Comparison of ENCODE assay signal across 13 mouse cellular contexts in genomic region chr2:173187182-173187855, GRCm38 (mm10). TPM values are rescaled to one million over a fixed set of nuclear protein-coding genes. Genes with fewer than 3 reads are reported as not detected.
A peak's percentile ranks its signal among the peaks of the same experiment; 100 is the strongest.
DNase-seq lines count a peak whose midpoint lies in the region; ATAC-seq lines count a peak whose summit lies in the region.
"Had no signal": no experiment of that assay in that cellular context is flagged by ENCODE, and none has a peak within 500 bp of the region (broad histone marks: within the 10 kb centered on the region; RNA-seq: fewer than 3 reads in every experiment).

No protein-coding gene starts in this region.

- no peaks in the 10 kb centered on the region for H3K36me3 ChIP-seq in midbrain, embryonic 10.5 days
- no peaks in the 10 kb centered on the region for H3K36me3 ChIP-seq in midbrain, embryonic 16.5 days (ENCODE audit: control insufficient read depth, insufficient read depth, low read length)
- no peaks in the 10 kb centered on the region for H3K36me3 ChIP-seq in embryonic facial prominence, embryonic 15.5 days
- no peaks in the 10 kb centered on the region for H3K36me3 ChIP-seq in limb, embryonic 11.5 days (ENCODE audit: control insufficient read depth, insufficient read depth, low read length)
- H3K36me3 ChIP-seq in stomach, embryonic 14.5 days (ENCODE audit: control insufficient read depth, insufficient read depth, low read length): no peaks in the 10 kb centered on the region
- no peaks in the 10 kb centered on the region for H3K36me3 ChIP-seq in hindbrain, embryonic 12.5 days
- H3K36me3 ChIP-seq: hindbrain, embryonic 15.5 days; limb, embryonic 15.5 days had no signal

- no peak overlapping the region for H3K9ac ChIP-seq in midbrain, embryonic 16.5 days (ENCODE audit: low read depth, low read length)
- H3K9ac ChIP-seq in embryonic facial prominence, embryonic 15.5 days: no peak overlapping the region
- no peak overlapping the region for H3K9ac ChIP-seq in limb, embryonic 11.5 days (ENCODE audit: low read length)
- no peak overlapping the region for H3K9ac ChIP-seq in stomach, embryonic 14.5 days (replicated peaks; ENCODE audit: low read depth, low read length)
- H3K9ac ChIP-seq in hindbrain, embryonic 12.5 days: no peak overlapping the region
- H3K9ac ChIP-seq: hindbrain, embryonic 15.5 days; limb, embryonic 15.5 days had no signal

- H3K27me3 ChIP-seq in midbrain, embryonic 10.5 days (ENCODE audit: low read depth, poor library complexity, severe bottlenecking): peaks cover 11% of the 10 kb centered on the region
- no peaks in the 10 kb centered on the region for H3K27me3 ChIP-seq in midbrain, embryonic 16.5 days (ENCODE audit: control insufficient read depth, insufficient read depth, low read depth, low read length)
- H3K27me3 ChIP-seq in embryonic facial prominence, embryonic 15.5 days: peaks cover 9% of the 10 kb centered on the region; the same call in 1 of the 2 replicates
- H3K27me3 ChIP-seq in limb, embryonic 11.5 days (ENCODE audit: control insufficient read depth, insufficient read depth, low read length): 0 out of 2 replicates have a peak, but pooled peaks cover 2% of the 10 kb centered on the region
- H3K27me3 ChIP-seq in stomach, embryonic 14.5 days (ENCODE audit: control insufficient read depth, insufficient read depth, low read length): no peaks in the 10 kb centered on the region
- peaks cover 11% of the 10 kb centered on the region; the same call in 1 of the 2 replicates for H3K27me3 ChIP-seq in hindbrain, embryonic 12.5 days
- H3K27me3 ChIP-seq: hindbrain, embryonic 15.5 days had no signal

- DNase-seq in midbrain, embryonic 10.5 days (ENCODE audit: low spot score): peak; percentile 9
- peak; percentile 21 for DNase-seq in limb, embryonic 11.5 days (ENCODE audit: low spot score)
- DNase-seq in Muller cell, postnatal 12 days (ENCODE audit: inconsistent ontology term): no peak
- no peak for DNase-seq in layer of hippocampus, postnatal 14 days (ENCODE audit: low spot score in 2 of 2)
- DNase-seq: right cerebral cortex, postnatal 25 days had no signal

- WGBS in midbrain, embryonic 10.5 days: 35% methylated on average over 8 of the region's 8 CpGs
- 34% methylated on average over 8 of the region's 8 CpGs for WGBS in midbrain, embryonic 16.5 days
- WGBS in embryonic facial prominence, embryonic 15.5 days: 40% methylated on average over 8 of the region's 8 CpGs
- WGBS in limb, embryonic 11.5 days: 24% methylated on average over 8 of the region's 8 CpGs
- 45% methylated on average over 8 of the region's 8 CpGs for WGBS in stomach, embryonic 14.5 days
- 42% methylated on average over 8 of the region's 8 CpGs for WGBS in hindbrain, embryonic 12.5 days

- peaks cover 3% of the 10 kb centered on the region; the same call in 1 of the 2 replicates for H3K4me1 ChIP-seq in midbrain, embryonic 10.5 days
- no peaks in the 10 kb centered on the region for H3K4me1 ChIP-seq in midbrain, embryonic 16.5 days (ENCODE audit: control insufficient read depth, insufficient read depth, low read length)
- peaks cover 11% of the 10 kb centered on the region for H3K4me1 ChIP-seq in embryonic facial prominence, embryonic 15.5 days
- H3K4me1 ChIP-seq in limb, embryonic 11.5 days (ENCODE audit: control insufficient read depth, insufficient read depth, low read length): no peaks in the 10 kb centered on the region
- peaks cover 6% of the 10 kb centered on the region for H3K4me1 ChIP-seq in stomach, embryonic 14.5 days (ENCODE audit: control insufficient read depth, insufficient read depth, low read length)
- H3K4me1 ChIP-seq in hindbrain, embryonic 12.5 days: 0 out of 2 replicates have a peak, but pooled peaks cover 4% of the 10 kb centered on the region
- H3K4me1 ChIP-seq: hindbrain, embryonic 15.5 days had no signal

- no peak for ATAC-seq in midbrain, embryonic 16.5 days
- ATAC-seq in embryonic facial prominence, embryonic 15.5 days (ENCODE audit: insufficient number of reproducible peaks, low FRiP score, low TSS enrichment, low read depth): 0 out of 2 replicates have a peak, but pooled peaks have one; percentile 17
- no peak for ATAC-seq in limb, embryonic 11.5 days (ENCODE audit: insufficient number of reproducible peaks, low FRiP score, low TSS enrichment, low read depth)
- peak; percentile 76 for ATAC-seq in stomach, embryonic 14.5 days (ENCODE audit: insufficient number of reproducible peaks, insufficient read depth, low FRiP score, low read depth)
- no peak for ATAC-seq in hindbrain, embryonic 12.5 days (ENCODE audit: low FRiP score)
- ATAC-seq: Patski had no signal

- H3K4me3 ChIP-seq in midbrain, embryonic 10.5 days: no peak overlapping the region
- H3K4me3 ChIP-seq in midbrain, embryonic 16.5 days (ENCODE audit: low read depth, low read length): no peak overlapping the region
- no peak overlapping the region for H3K4me3 ChIP-seq in embryonic facial prominence, embryonic 15.5 days (replicated peaks)
- H3K4me3 ChIP-seq in limb, embryonic 11.5 days (ENCODE audit: low read depth, low read length): no peak overlapping the region
- H3K4me3 ChIP-seq in stomach, embryonic 14.5 days (ENCODE audit: low read depth, low read length): no peak overlapping the region
- no peak overlapping the region for H3K4me3 ChIP-seq in hindbrain, embryonic 12.5 days
- H3K4me3 ChIP-seq: hindbrain, embryonic 15.5 days; limb, embryonic 15.5 days; myocyte had no signal

- H3K27ac ChIP-seq in midbrain, embryonic 10.5 days (replicated peaks): no peak overlapping the region
- no peak overlapping the region for H3K27ac ChIP-seq in midbrain, embryonic 16.5 days (ENCODE audit: low read length)
- no peak overlapping the region for H3K27ac ChIP-seq in embryonic facial prominence, embryonic 15.5 days (replicated peaks)
- no peak overlapping the region for H3K27ac ChIP-seq in limb, embryonic 11.5 days (replicated peaks; ENCODE audit: low read depth, low read length)
- no peak overlapping the region for H3K27ac ChIP-seq in stomach, embryonic 14.5 days (ENCODE audit: low read length)
- no peak overlapping the region for H3K27ac ChIP-seq in hindbrain, embryonic 12.5 days
- H3K27ac ChIP-seq: hindbrain, embryonic 15.5 days; limb, embryonic 15.5 days had no signal

- no peaks in the 10 kb centered on the region for H3K9me3 ChIP-seq in midbrain, embryonic 10.5 days (replicated peaks)
- no peaks in the 10 kb centered on the region for H3K9me3 ChIP-seq in midbrain, embryonic 16.5 days (replicated peaks; ENCODE audit: control insufficient read depth, low read length, poor library complexity, severe bottlenecking)
- no peaks in the 10 kb centered on the region for H3K9me3 ChIP-seq in embryonic facial prominence, embryonic 15.5 days (replicated peaks)
- no peaks in the 10 kb centered on the region for H3K9me3 ChIP-seq in limb, embryonic 11.5 days (ENCODE audit: control insufficient read depth, low read length)
- no peaks in the 10 kb centered on the region for H3K9me3 ChIP-seq in stomach, embryonic 14.5 days (ENCODE audit: control insufficient read depth, low read depth, low read length)
- H3K9me3 ChIP-seq in hindbrain, embryonic 12.5 days (replicated peaks): no peaks in the 10 kb centered on the region
- H3K9me3 ChIP-seq: hindbrain, embryonic 15.5 days; limb, embryonic 15.5 days had no signal

- H3K4me2 ChIP-seq in midbrain, embryonic 16.5 days (ENCODE audit: low read length): no peak overlapping the region
- no peak overlapping the region for H3K4me2 ChIP-seq in embryonic facial prominence, embryonic 15.5 days (replicated peaks)
- no peak overlapping the region for H3K4me2 ChIP-seq in limb, embryonic 11.5 days (ENCODE audit: low read depth, severe bottlenecking)
- no peak overlapping the region for H3K4me2 ChIP-seq in stomach, embryonic 14.5 days (replicated peaks; ENCODE audit: low read depth, low read length)
- H3K4me2 ChIP-seq in hindbrain, embryonic 12.5 days (replicated peaks): no peak overlapping the region
- H3K4me2 ChIP-seq: limb, embryonic 15.5 days had no signal

RNA-seq across cellular contexts. Expression of gene Zbp1, which starts 31.4 kb away (rescaled TPM):
- 0.28 and 0.43 TPM in 2 replicates for polyA plus RNA-seq in midbrain, embryonic 10.5 days (2016; fragmentation: Nextera tagmentation; extraction: Ambion mirVana)
- 0.30 TPM in 1 of 2 replicates, not detected in the other for polyA plus RNA-seq in midbrain, embryonic 16.5 days (2015; fragmentation: Nextera tagmentation; extraction: Ambion mirVana)
- 0.63 and 1.5 TPM in 2 replicates for polyA plus RNA-seq in embryonic facial prominence, embryonic 15.5 days (2015; fragmentation: Nextera tagmentation; extraction: Ambion mirVana)
- not detected in 2 replicates for polyA plus RNA-seq in limb, embryonic 11.5 days (2014; fragmentation: Nextera tagmentation; extraction: Ambion mirVana)
- 0.91 TPM in 1 of 2 replicates, not detected in the other for polyA plus RNA-seq in stomach, embryonic 14.5 days (2014; fragmentation: Nextera tagmentation; extraction: Ambion mirVana)
- polyA plus RNA-seq in hindbrain, embryonic 12.5 days (2016; fragmentation: Nextera tagmentation; extraction: Ambion mirVana): 0.28 TPM in 1 of 2 replicates, not detected in the other
- not detected for total RNA-seq in layer of hippocampus, postnatal 14 days (2021)

RNA-seq across cellular contexts. Expression of gene Pck1, which starts 34.5 kb away (rescaled TPM):
- not detected in 2 replicates for polyA plus RNA-seq in midbrain, embryonic 10.5 days (2016; fragmentation: Nextera tagmentation; extraction: Ambion mirVana)
- not detected in 2 replicates for polyA plus RNA-seq in midbrain, embryonic 16.5 days (2015; fragmentation: Nextera tagmentation; extraction: Ambion mirVana)
- not detected in 2 replicates for polyA plus RNA-seq in embryonic facial prominence, embryonic 15.5 days (2015; fragmentation: Nextera tagmentation; extraction: Ambion mirVana)
- polyA plus RNA-seq in limb, embryonic 11.5 days (2014; fragmentation: Nextera tagmentation; extraction: Ambion mirVana): 0.05 and 0.23 TPM in 2 replicates
- polyA plus RNA-seq in stomach, embryonic 14.5 days (2014; fragmentation: Nextera tagmentation; extraction: Ambion mirVana): 0.21 and 0.23 TPM in 2 replicates
- not detected in 2 replicates for polyA plus RNA-seq in hindbrain, embryonic 12.5 days (2016; fragmentation: Nextera tagmentation; extraction: Ambion mirVana)
- total RNA-seq in layer of hippocampus, postnatal 14 days (2021): not detected
- polyA plus RNA-seq: hindbrain, embryonic 15.5 days; myocyte; Patski had no signal

Comparison
In these comparisons a context has a peak if more than half of its experiments do, and no peak if none do; other contexts are left out.
1. DNase-seq: peak in midbrain, embryonic 10.5 days (single experiment) and limb, embryonic 11.5 days (single experiment); none in Muller cell, postnatal 12 days (single experiment) and layer of hippocampus, postnatal 14 days (0 of 2).
2. ATAC-seq: peak in embryonic facial prominence, embryonic 15.5 days (single experiment) and stomach, embryonic 14.5 days (single experiment); none in midbrain, embryonic 16.5 days (single experiment), limb, embryonic 11.5 days (single experiment) and hindbrain, embryonic 12.5 days (single experiment).